Mouse (Mus musculus): ENCODE measurements at regions not wholly inside any gene's neighbourhood (a gene's known extent, or its start where the extent isn't known, plus 50 kb on each side); places are given as distances from the start of the nearest gene placed in this dataset.

DNA sequence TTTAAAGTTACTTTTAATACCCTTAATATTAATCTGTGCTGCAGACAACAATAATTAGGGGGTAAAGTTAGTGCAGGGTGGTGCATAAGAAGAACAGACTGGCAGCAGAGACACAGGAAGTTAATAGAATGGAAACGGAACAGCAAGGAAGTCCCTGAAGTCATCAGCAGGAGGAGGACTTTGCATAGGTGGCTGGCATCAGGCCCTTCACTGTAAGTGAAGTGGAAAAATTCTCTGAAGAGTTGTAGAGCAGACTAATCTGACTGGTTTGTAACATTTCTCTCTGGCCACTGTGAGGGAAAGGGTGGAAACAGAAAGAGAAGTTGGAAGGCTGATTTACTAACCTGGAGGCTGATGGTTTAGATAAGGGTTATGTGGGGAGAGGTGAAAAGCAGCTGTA lies 195.5 kb upstream of the Prdm1 start:
- no peak for TF ChIP-seq POLR2A (IDR thresholded peaks at IDR 0.05; ENCODE audit: control insufficient read depth, low read depth, low read length)
- TF ChIP-seq CTCF (IDR thresholded peaks at IDR 0.05; ENCODE audit: control insufficient read depth, insufficient read depth, insufficient replicate concordance, low read depth, low read length), result no peak

Data from testis, adult 2 months (tissue).